Mouse (Mus musculus) ES-Bruce4 (cell line): ENCODE measurements around the gene Cacybp.

ENCODE experiments used
- CTCF ChIP-seq: IDR thresholded peaks from one replicate; pipeline ENCODE4 v1.8.1; 2011; ENCODE audit warnings: low read depth, low read length
- POLR2A ChIP-seq: IDR thresholded peaks from one replicate; pipeline ENCODE4 v1.8.1; 2011; ENCODE audit warnings: low read length; ENCODE audit not compliant: insufficient read depth

DNA sequence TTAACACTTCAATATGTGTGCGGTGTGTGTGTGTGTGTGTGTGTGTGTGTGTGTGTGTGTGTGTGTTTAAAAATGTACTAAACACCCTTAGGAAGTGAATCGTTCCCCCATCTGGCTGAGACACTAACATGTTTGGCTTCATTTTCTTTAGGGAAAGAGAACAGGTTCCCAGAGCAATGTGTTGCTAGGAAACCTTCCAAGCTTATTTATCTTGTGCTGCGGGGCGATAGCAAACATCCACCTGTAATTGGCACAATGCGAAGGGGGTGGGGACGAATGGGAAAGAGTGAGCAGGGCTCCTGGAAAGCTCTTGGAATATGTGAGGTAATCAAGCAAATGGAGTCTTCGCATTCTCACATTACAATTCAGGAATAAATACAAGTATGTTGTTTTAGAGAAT lies 47.2 kb upstream of the Cacybp start:
- no peak for TF ChIP-seq CTCF
- no peak for TF ChIP-seq POLR2A
